Mouse (Mus musculus) hindbrain, postnatal 0 days (tissue): ENCODE measurements around the gene Gm37240. TPM values are rescaled to one million over a fixed set of nuclear protein-coding genes. Genes with fewer than 3 reads are reported as not detected.

ENCODE experiments used
- ATAC-seq: fragments of 200-750 bp; cut with Nextera tagmentation; 2 replicates; pipeline ENCODE4 v1.8.0; 2017; ENCODE audit warnings: mild to moderate bottlenecking, moderate TSS enrichment, moderate library complexity
- DNase-seq: peaks from one replicate; pipeline ENCODE4 v3.0.0-alpha.2; 2015; ENCODE audit warnings: low spot score
- H3K27ac ChIP-seq: fragments of 300-500 bp; sonication (generic); 2 replicates; pipeline ENCODE4 v1.5.1; 2014; ENCODE audit warnings: mild to moderate bottlenecking
- H3K27me3 ChIP-seq: fragments of 300-500 bp; sonication (generic); 2 replicates; pipeline ENCODE4 v1.6.1; 2014; ENCODE audit warnings: low read length, mixed read lengths; ENCODE audit not compliant: insufficient read depth
- H3K36me3 ChIP-seq: fragments of 300-500 bp; sonication (generic); 2 replicates; pipeline ENCODE4 v1.6.1; 2014; ENCODE audit warnings: low read length, mixed read lengths; ENCODE audit not compliant: insufficient read depth
- H3K4me1 ChIP-seq: fragments of 300-500 bp; sonication (generic); 2 replicates; pipeline ENCODE4 v1.6.1; 2014; ENCODE audit warnings: antibody characterized with exemption, low read length, mixed read lengths; ENCODE audit not compliant: insufficient read depth
- H3K4me2 ChIP-seq: fragments of 300-500 bp; sonication (generic); 2 replicates; pipeline ENCODE4 v1.6.1; 2014; ENCODE audit warnings: low read depth, mild to moderate bottlenecking, low read length, moderate library complexity, mixed read lengths
- H3K4me3 ChIP-seq: fragments of 300-500 bp; sonication (generic); 2 replicates; pipeline ENCODE4 v1.5.1; 2014; ENCODE audit warnings: low read length
- H3K9ac ChIP-seq: fragments of 300-500 bp; sonication (generic); replicated peaks from 2 replicates; pipeline ENCODE4 v1.6.1; 2014; ENCODE audit warnings: mild to moderate bottlenecking, low read length, moderate library complexity, mixed read lengths
- H3K9me3 ChIP-seq: fragments of 300-500 bp; sonication (generic); 2 replicates; pipeline ENCODE4 v1.6.1; 2016; ENCODE audit warnings: low read length, mixed read lengths
- CTCF ChIP-seq: IDR thresholded peaks from 2 replicates; pipeline ENCODE4 v1.5.1; 2016; ENCODE audit warnings: antibody characterized with exemption, control low read depth, low read depth
- WGBS: fragments of 180-500 bp; shearing (Covaris S2); extraction: QIAGEN DNeasy Blood & Tissue Kit; methylation state at CpG from one replicate; pipeline ENCODE4 v1.1.7; 2014; 5-methylcytosine and 5-hydroxymethylcytosine counted together
- polyA plus RNA-seq: library from polyadenylated mRNA; unstranded; fragments of >200 nt; fragmentation: Nextera tagmentation; extraction: Ambion mirVana; gene quantifications from 2 replicates; pipeline ENCODE4 v1.2.1, GENCODE M21; 2015
- total RNA-seq: library from RNA; depleted of rRNA; stranded (reverse); fragments of >200 nt; gene quantifications from 2 replicates; pipeline ENCODE4 v1.2.3, GENCODE M21; 2014

Gene Gm37240
- total and polyA plus RNA-seq, 2 experiments from 2014 or later = 1.5 TPM; not detected in 1

- DNase-seq = no peak
- peak overlapping the region; percentile 46 for H3K4me2 ChIP-seq
- no peak for TF ChIP-seq CTCF
- H3K9ac ChIP-seq = no peak overlapping the region
- no peak overlapping the region for H3K4me3 ChIP-seq
- ATAC-seq = peak; percentile 28; the same call in 1 of the 2 replicates
- H3K36me3 ChIP-seq = no peaks in the 10 kb centered on the region
- H3K4me1 ChIP-seq = 0 out of 2 replicates have a peak, but pooled peaks cover 3% of the 10 kb centered on the region
- no peaks in the 10 kb centered on the region for H3K27me3 ChIP-seq
- no peak overlapping the region for H3K27ac ChIP-seq
- H3K9me3 ChIP-seq = no peaks in the 10 kb centered on the region
- WGBS = 49% methylated on average over 9 of the region's 9 CpGs
These were observed 1191.4 kb downstream of the Gm37240 start for GRCm38 (mm10) chr3:84695867-84696361.

- 0 out of 2 replicates have a peak, but pooled peaks cover 3% of the 10 kb centered on the region for H3K4me1 ChIP-seq
- TF ChIP-seq CTCF = no peak
- H3K36me3 ChIP-seq = no peaks in the 10 kb centered on the region
- no peaks in the 10 kb centered on the region for H3K27me3 ChIP-seq
- DNase-seq (no peak), ATAC-seq (peak; percentile 50; the same call in 1 of the 2 replicates)
- H3K27ac ChIP-seq = no peak overlapping the region
- H3K4me2 ChIP-seq = no peak overlapping the region
- WGBS = 61% methylated on average over 9 of the region's 9 CpGs
- H3K4me3 ChIP-seq = no peak overlapping the region
- H3K9me3 ChIP-seq = no peaks in the 10 kb centered on the region
- no peak overlapping the region for H3K9ac ChIP-seq
These were observed 1191.9 kb downstream of the Gm37240 start for GRCm38 (mm10) chr3:84695418-84695817.

GRCm38 (mm10) chr3:84693886-84694285 lies 1193.4 kb downstream of the Gm37240 start:
- no peak overlapping the region for H3K9ac ChIP-seq
- DNase-seq (no peak), ATAC-seq (no peak)
- H3K27me3 ChIP-seq = no peaks in the 10 kb centered on the region
- H3K9me3 ChIP-seq = no peaks in the 10 kb centered on the region
- no peak overlapping the region for H3K27ac ChIP-seq
- H3K36me3 ChIP-seq = no peaks in the 10 kb centered on the region
- 60% methylated on average over 10 of the region's 10 CpGs for WGBS
- TF ChIP-seq CTCF = no peak
- no peak overlapping the region for H3K4me3 ChIP-seq
- H3K4me2 ChIP-seq = no peak overlapping the region
- H3K4me1 ChIP-seq = 0 out of 2 replicates have a peak, but pooled peaks cover 3% of the 10 kb centered on the region

- Histone ChIP-seq H3K4me2 (no peak overlapping the region), H3K27ac (no peak overlapping the region), H3K4me1 (0 out of 2 replicates have a peak, but pooled peaks cover 3% of the 10 kb centered on the region), H3K4me3 (no peak overlapping the region), H3K36me3 (no peaks in the 10 kb centered on the region), H3K27me3 (no peaks in the 10 kb centered on the region), H3K9ac (no peak overlapping the region), H3K9me3 (no peaks in the 10 kb centered on the region)
- peak; percentile 86 for DNase-seq
- TF ChIP-seq CTCF = peak; percentile 80
- no peak for ATAC-seq
- 53% methylated on average over 4 of the region's 4 CpGs for WGBS
These were observed 1194.6 kb downstream of the Gm37240 start for GRCm38 (mm10) chr3:84692647-84693199.

- no peaks in the 10 kb centered on the region for H3K36me3 ChIP-seq
- H3K27me3 ChIP-seq = no peaks in the 10 kb centered on the region
- no peaks in the 10 kb centered on the region for H3K9me3 ChIP-seq
- no peak overlapping the region for H3K4me2 ChIP-seq
- H3K9ac ChIP-seq = no peak overlapping the region
- WGBS = 45% methylated on average over 7 of the region's 7 CpGs
- H3K27ac ChIP-seq = no peak overlapping the region
- TF ChIP-seq CTCF = no peak
- H3K4me1 ChIP-seq = no peaks in the 10 kb centered on the region
- DNase-seq = no peak
- no peak for ATAC-seq
- no peak overlapping the region for H3K4me3 ChIP-seq
These were observed 1197.1 kb downstream of the Gm37240 start for GRCm38 (mm10) chr3:84690091-84690771.

GRCm38 (mm10) chr3:84689656-84690055 lies 1197.7 kb downstream of the Gm37240 start:
- WGBS = 62% methylated on average over 2 of the region's 2 CpGs
- no peak overlapping the region for H3K9ac ChIP-seq
- H3K4me1 ChIP-seq = no peaks in the 10 kb centered on the region
- DNase-seq (no peak), ATAC-seq (no peak)
- H3K27ac ChIP-seq = no peak overlapping the region
- H3K4me3 ChIP-seq = no peak overlapping the region
- no peak for TF ChIP-seq CTCF
- no peaks in the 10 kb centered on the region for H3K27me3 ChIP-seq
- no peaks in the 10 kb centered on the region for H3K9me3 ChIP-seq
- H3K36me3 ChIP-seq = no peaks in the 10 kb centered on the region
- H3K4me2 ChIP-seq = no peak overlapping the region

GRCm38 (mm10) chr3:84688176-84688575 lies 1199.1 kb downstream of the Gm37240 start:
- Histone ChIP-seq H3K4me2 (no peak overlapping the region), H3K9ac (no peak overlapping the region), H3K36me3 (no peaks in the 10 kb centered on the region), H3K9me3 (no peaks in the 10 kb centered on the region), H3K27me3 (no peaks in the 10 kb centered on the region), H3K4me3 (no peak overlapping the region), H3K4me1 (no peaks in the 10 kb centered on the region), H3K27ac (no peak overlapping the region)
- ATAC-seq (peak; percentile 72), DNase-seq (peak; percentile 55)
- 43% methylated on average over 5 of the region's 5 CpGs for WGBS
- peak; percentile 40 for TF ChIP-seq CTCF
